Mouse (Mus musculus) heart, postnatal 4 days (tissue): ENCODE data around the gene Dgat2. TPM values are rescaled to one million over a fixed set of nuclear protein-coding genes. Genes with fewer than 3 reads are reported as not detected.

Experiments
- DNase-seq: peaks from one replicate; pipeline ENCODE4 v3.0.0; 2021
- total RNA-seq, 2 experiments: library from RNA; stranded (reverse); gene quantifications; 2 replicates each; pipeline ENCODE4 v1.2.3; 2021

Gene Dgat2
- 10 to 100 TPM; 69.7 to 78.2 TPM for total RNA-seq

- peak; percentile 94 for DNase-seq
These were observed at the start of gene Dgat2 for GRCm38 (mm10) chr7:99182432-99183172. Dgat2 (minus strand) TSS chr7:99182719.

GRCm38 (mm10) chr7:99230061-99230747 is 47.7 kb upstream of the Dgat2 start:
- DNase-seq = no peak

DNA sequence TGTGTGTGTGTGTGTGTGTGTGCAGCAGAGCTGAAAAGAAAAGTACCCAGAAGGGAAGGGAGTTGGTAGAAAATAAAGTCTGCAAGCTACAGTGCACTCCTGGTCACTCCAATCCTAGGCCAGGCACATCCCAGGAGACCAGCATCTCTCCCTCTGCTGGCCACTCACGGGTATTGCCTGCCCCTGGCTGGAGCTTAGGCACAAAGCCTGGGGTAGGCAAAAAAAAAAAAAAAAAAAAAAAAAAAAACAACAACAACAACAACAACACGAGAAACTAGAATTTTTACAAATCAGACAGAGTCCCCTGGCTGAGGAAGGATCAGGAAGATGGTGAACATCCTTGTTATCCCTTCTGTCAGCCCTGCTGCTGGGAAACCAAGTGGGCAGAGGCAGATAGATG is 46.9 kb upstream of the Dgat2 start:
- peak; percentile 68 for DNase-seq

- no peak for DNase-seq
These were observed 46.3 kb upstream of the Dgat2 start for GRCm38 (mm10) chr7:99228825-99229224.

GRCm38 (mm10) chr7:99227267-99227666 is 44.7 kb upstream of the Dgat2 start:
- DNase-seq = no peak

DNA sequence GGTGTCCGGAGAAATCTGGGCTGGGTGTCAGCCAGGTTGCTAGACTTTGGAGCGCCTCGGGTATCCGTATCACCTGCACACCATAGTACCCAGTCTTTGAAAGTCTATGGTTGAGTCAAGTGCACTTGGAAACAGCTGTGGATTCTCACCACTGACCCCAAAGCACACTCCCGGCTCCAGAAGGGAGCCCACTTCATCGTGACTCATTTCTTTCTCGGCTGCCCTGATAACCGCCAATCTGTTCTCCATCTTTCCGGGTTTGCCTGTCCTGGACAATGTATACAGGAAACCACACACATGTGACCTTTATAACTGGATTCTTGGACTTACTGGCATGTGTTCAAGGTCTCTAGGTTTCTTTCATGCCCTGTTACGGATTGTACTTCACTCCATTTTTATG is 44.1 kb upstream of the Dgat2 start:
- DNase-seq = no peak

- DNase-seq = no peak
These were observed 42.9 kb upstream of the Dgat2 start for GRCm38 (mm10) chr7:99225421-99225820.

DNA sequence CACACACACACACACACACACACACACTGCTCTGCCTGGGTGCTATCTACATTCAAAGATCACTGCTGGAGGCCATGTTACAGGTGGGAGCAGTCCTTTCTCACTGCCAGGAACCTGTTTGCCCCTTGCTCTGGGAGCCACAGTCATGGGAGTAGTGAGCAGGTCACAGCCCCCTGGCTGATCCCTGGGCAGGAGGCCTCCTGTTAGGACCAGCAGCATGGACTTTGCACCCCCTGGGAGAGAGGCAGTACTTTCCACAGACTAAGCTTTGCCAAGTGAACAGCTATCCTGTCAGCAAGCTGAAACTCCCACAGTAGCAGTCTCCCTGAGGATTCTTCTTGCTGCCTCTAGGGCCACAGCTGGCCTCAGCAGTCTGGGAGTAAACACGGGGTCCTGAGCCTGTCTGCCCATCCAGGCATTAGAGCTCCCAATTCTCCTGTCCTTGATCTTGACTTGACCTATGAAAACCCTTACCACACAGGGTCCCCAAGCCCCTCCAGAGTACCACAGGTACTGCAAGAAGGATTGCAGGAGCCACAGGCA is 42.2 kb upstream of the Dgat2 start:
- DNase-seq = no peak

- DNase-seq = no peak
These were observed 41.7 kb upstream of the Dgat2 start for GRCm38 (mm10) chr7:99224225-99224624.

DNA sequence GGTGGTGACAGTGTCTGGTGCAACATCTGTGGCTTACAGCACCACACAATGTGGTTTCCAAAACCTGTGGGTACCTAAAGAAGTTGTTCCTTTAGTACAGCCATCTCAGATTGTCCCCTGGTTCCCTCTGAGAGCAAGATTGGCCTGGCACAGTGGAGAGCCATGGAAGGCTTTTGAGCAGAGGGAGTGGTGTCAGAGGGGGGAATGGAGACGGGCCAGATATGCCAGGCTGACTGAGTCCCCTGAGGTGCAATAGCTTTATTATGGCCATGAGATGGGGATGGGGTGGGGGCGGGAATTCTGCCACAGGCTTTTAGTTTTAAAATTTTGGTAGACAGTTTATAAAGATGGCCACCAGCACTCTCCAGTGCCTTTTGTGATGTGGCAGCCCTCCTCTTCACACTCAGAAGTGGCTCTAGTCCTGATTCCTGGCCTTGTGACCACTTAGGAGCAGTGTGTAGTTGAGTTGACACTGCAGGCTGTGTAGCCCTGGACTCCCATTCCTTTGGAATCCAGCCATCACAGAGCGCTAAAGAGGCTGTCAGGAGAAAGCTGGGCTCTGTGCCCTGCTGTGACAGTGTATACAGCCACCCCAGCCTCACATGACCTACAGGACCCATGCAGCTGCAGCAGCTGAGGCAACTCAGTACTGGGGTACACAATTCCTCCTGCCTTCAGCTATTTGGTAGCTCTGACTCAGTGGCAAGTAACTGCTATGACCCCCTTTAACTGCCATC is 35.0 kb upstream of the Dgat2 start:
- peak; percentile 84 for DNase-seq

GRCm38 (mm10) chr7:99215347-99215855 is 32.9 kb upstream of the Dgat2 start:
- peak; percentile 69 for DNase-seq

GRCm38 (mm10) chr7:99214621-99215185 is 32.2 kb upstream of the Dgat2 start:
- DNase-seq = no peak

GRCm38 (mm10) chr7:99213686-99214085 is 31.2 kb upstream of the Dgat2 start:
- DNase-seq = no peak

GRCm38 (mm10) chr7:99213056-99213455 is 30.5 kb upstream of the Dgat2 start:
- no peak for DNase-seq

DNA sequence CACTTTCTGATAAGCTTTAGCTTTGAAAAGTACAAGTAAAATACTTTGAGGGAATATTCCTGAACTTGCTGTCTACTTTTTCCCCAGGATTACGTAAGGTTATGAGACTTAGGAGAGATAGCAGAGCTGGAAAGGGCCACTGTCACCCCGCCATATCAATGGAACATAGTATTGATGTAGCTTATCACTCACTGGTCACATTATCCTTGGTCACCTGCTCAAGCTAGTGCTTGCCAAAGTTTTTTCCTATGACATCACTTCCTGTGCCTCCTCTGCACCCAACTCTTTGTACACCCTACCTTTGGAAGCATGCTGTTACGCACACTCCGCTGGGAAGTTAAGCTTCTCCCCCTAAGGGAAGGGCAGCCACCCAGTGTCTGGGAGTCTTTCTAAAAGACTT is 26.2 kb upstream of the Dgat2 start:
- DNase-seq = no peak

GRCm38 (mm10) chr7:99206364-99206763 is 23.8 kb upstream of the Dgat2 start:
- no peak for DNase-seq

- DNase-seq = peak; percentile 54
These were observed 19.6 kb upstream of the Dgat2 start for GRCm38 (mm10) chr7:99202163-99202562.

GRCm38 (mm10) chr7:99200290-99200689 is 17.8 kb upstream of the Dgat2 start:
- DNase-seq = no peak

- DNase-seq = no peak
These were observed 17.1 kb upstream of the Dgat2 start for GRCm38 (mm10) chr7:99199451-99200175.

DNA sequence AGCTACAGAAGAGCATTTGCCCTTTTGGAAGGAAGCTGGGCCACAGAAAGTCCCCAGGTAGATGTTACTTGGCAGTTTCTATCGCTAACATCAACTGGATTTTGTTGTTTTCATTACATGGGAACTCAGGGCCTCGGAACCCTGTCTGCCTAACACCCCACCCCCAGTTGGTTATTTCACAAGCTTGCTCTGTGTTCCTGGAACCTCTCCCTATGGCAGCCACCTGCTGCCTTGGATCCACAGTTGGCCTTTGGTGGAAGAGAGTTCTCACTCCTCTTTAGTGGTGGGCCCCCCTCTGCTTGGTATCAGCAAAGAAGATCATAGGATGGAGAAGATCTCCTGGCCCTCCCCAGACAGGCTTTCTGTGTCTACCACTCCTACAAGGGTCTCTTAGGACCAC is 16.3 kb upstream of the Dgat2 start:
- no peak for DNase-seq

GRCm38 (mm10) chr7:99194511-99194910 is 12.0 kb upstream of the Dgat2 start:
- no peak for DNase-seq

- DNase-seq = no peak
These were observed 11.4 kb upstream of the Dgat2 start for GRCm38 (mm10) chr7:99193926-99194325.
